Mouse (Mus musculus) CD4-positive helper T cell, adult 2 months (primary cell): ENCODE measurements around the gene Ttll8.

ENCODE experiments used
- DNase-seq: peaks from one replicate; pipeline ENCODE4 v3.0.0-alpha.2; 2012; ENCODE audit warnings: low read depth, missing footprints, low spot score

Gene Ttll8

GRCm38 (mm10) chr15:88841160-88841559 is 113.1 kb downstream of the Ttll8 start:
- no peak for DNase-seq
